Mouse (Mus musculus) olfactory bulb, adult 2 months (tissue): ENCODE results near the gene Slc30a3. TPM values are rescaled to one million over a fixed set of nuclear protein-coding genes. Genes with fewer than 3 reads are reported as not detected.

Experiments
- H3K27ac ChIP-seq: fragments of 200-500 bp; 2 replicates; pipeline ENCODE4 v1.5.1; 2012; ENCODE audit warnings: low read depth, low read length; ENCODE audit not compliant: insufficient read depth
- H3K4me1 ChIP-seq: fragments of 200-500 bp; 2 replicates; pipeline ENCODE4 v1.6.1; 2012; ENCODE audit warnings: low read length; ENCODE audit not compliant: control insufficient read depth, insufficient read depth
- H3K4me3 ChIP-seq: fragments of 200-500 bp; 2 replicates; pipeline ENCODE4 v1.5.1; 2012; ENCODE audit warnings: mild to moderate bottlenecking, low read depth, low read length, moderate library complexity; ENCODE audit not compliant: insufficient read depth
- CTCF ChIP-seq: fragments of 200-500 bp; IDR thresholded peaks from 2 replicates; pipeline ENCODE4 v1.5.1; 2012; ENCODE audit warnings: low read depth, mild to moderate bottlenecking, low read length, moderate library complexity; ENCODE audit not compliant: insufficient read depth
- POLR2A ChIP-seq: fragments of 200-500 bp; IDR thresholded peaks from 2 replicates; pipeline ENCODE4 v1.6.1; 2012; ENCODE audit warnings: mild to moderate bottlenecking, low read depth, low read length, moderate library complexity; ENCODE audit not compliant: insufficient read depth
- WGBS: fragments of 180-500 bp; shearing (Covaris S2); methylation state at CpG from one replicate; pipeline ENCODE4 v1.1.7; 2018; 5-methylcytosine and 5-hydroxymethylcytosine counted together
- polyA plus RNA-seq: library from polyadenylated mRNA; stranded (reverse); fragments of >200 nt; gene quantifications from 2 replicates; pipeline ENCODE4 v1.2.4, GENCODE M21; 2012; ENCODE audit warnings: low replicate concordance; ENCODE audit not compliant: missing spikeins, insufficient read depth, insufficient read length

The Slc30a3 gene
- polyA plus RNA-seq, 1 experiment = not detected

- TF ChIP-seq POLR2A (no peak), CTCF (no peak)
- Histone ChIP-seq H3K4me3 (no peak overlapping the region), H3K4me1 (peaks cover 12% of the 10 kb centered on the region), H3K27ac (no peak overlapping the region)
- WGBS = 46% methylated on average over 12 of the region's 12 CpGs
Observed at GRCm38 (mm10) chr5:31082935-31083625, 25.0 kb downstream of the Slc30a3 start.

GRCm38 (mm10) chr5:31082355-31082754 is 25.7 kb downstream of the Slc30a3 start:
- Histone ChIP-seq H3K27ac (no peak overlapping the region), H3K4me3 (no peak overlapping the region), H3K4me1 (peaks cover 12% of the 10 kb centered on the region)
- TF ChIP-seq POLR2A (no peak), CTCF (peak; percentile 43; the same call in 1 of the 2 replicates)
- WGBS = 20% methylated on average over 5 of the region's 5 CpGs

- TF ChIP-seq POLR2A = no peak
- TF ChIP-seq CTCF = no peak
- WGBS = 98% methylated on average over 3 of the region's 3 CpGs
- no peak overlapping the region for H3K27ac ChIP-seq
- no peak overlapping the region for H3K4me3 ChIP-seq
- H3K4me1 ChIP-seq = peaks cover 12% of the 10 kb centered on the region
Observed at GRCm38 (mm10) chr5:31081386-31081785, 26.7 kb downstream of the Slc30a3 start.

- WGBS = 73% methylated on average over 3 of the region's 3 CpGs
- H3K4me1 ChIP-seq = peaks cover 12% of the 10 kb centered on the region
- H3K27ac ChIP-seq = no peak overlapping the region
- no peak overlapping the region for H3K4me3 ChIP-seq
- TF ChIP-seq POLR2A (no peak), CTCF (no peak)
Observed at GRCm38 (mm10) chr5:31080795-31081164, 27.3 kb downstream of the Slc30a3 start.

- no peak overlapping the region for H3K27ac ChIP-seq
Observed at GRCm38 (mm10) chr5:31080059-31080794, 27.8 kb downstream of the Slc30a3 start.

GRCm38 (mm10) chr5:31076346-31076745 is 31.7 kb downstream of the Slc30a3 start:
- no peak overlapping the region for H3K27ac ChIP-seq
- TF ChIP-seq CTCF = no peak
- no peak for TF ChIP-seq POLR2A
- 90% methylated on average over 13 of the region's 13 CpGs for WGBS
- peaks cover 8% of the 10 kb centered on the region for H3K4me1 ChIP-seq
- H3K4me3 ChIP-seq = no peak overlapping the region

More at GRCm38 (mm10) chr5:31080059-31080794, 27.8 kb downstream of the Slc30a3 start:
- Histone ChIP-seq H3K4me1 (peaks cover 12% of the 10 kb centered on the region), H3K4me3 (no peak overlapping the region)
- 40% methylated on average over 13 of the region's 13 CpGs for WGBS
- TF ChIP-seq POLR2A (no peak), CTCF (no peak)

- TF ChIP-seq POLR2A (no peak), CTCF (no peak)
- no peak overlapping the region for H3K27ac ChIP-seq
- no peaks in the 10 kb centered on the region for H3K4me1 ChIP-seq
- H3K4me3 ChIP-seq = no peak overlapping the region
- 91% methylated on average over 12 of the region's 12 CpGs for WGBS
Observed at GRCm38 (mm10) chr5:31073176-31073575, 34.9 kb downstream of the Slc30a3 start.

- Histone ChIP-seq H3K4me1 (no peaks in the 10 kb centered on the region), H3K4me3 (no peak overlapping the region), H3K27ac (no peak overlapping the region)
- 97% methylated on average over 11 of the region's 11 CpGs for WGBS
- TF ChIP-seq CTCF (no peak), POLR2A (no peak)
Observed at GRCm38 (mm10) chr5:31071821-31072220, 36.2 kb downstream of the Slc30a3 start.

- TF ChIP-seq CTCF = no peak
- H3K4me1 ChIP-seq = no peaks in the 10 kb centered on the region
- H3K27ac ChIP-seq = no peak overlapping the region
- no peak overlapping the region for H3K4me3 ChIP-seq
- 81% methylated on average over 2 of the region's 2 CpGs for WGBS
Observed at GRCm38 (mm10) chr5:31071059-31071458, 37.0 kb downstream of the Slc30a3 start.

GRCm38 (mm10) chr5:31069810-31070209 is 38.2 kb downstream of the Slc30a3 start:
- TF ChIP-seq POLR2A (no peak), CTCF (no peak)
- Histone ChIP-seq H3K4me1 (no peaks in the 10 kb centered on the region), H3K4me3 (no peak overlapping the region), H3K27ac (no peak overlapping the region)
- WGBS = 94% methylated on average over 3 of the region's 3 CpGs
